Mouse (Mus musculus) midbrain, postnatal 0 days (tissue): ENCODE results near the gene Rps6ka5. TPM values are rescaled to one million over a fixed set of nuclear protein-coding genes. Genes with fewer than 3 reads are reported as not detected.

Experiments used
- ATAC-seq: fragments of 200-750 bp; cut with Nextera tagmentation; 2 replicates; pipeline ENCODE4 v1.8.0; 2017; ENCODE audit warnings: moderate number of reproducible peaks, mild to moderate bottlenecking, moderate TSS enrichment, moderate library complexity; ENCODE audit not compliant: low FRiP score
- DNase-seq: peaks from one replicate; pipeline ENCODE4 v3.0.0-alpha.2; 2015; ENCODE audit warnings: low spot score
- H3K27ac ChIP-seq: fragments of 300-500 bp; sonication (generic); 2 replicates; pipeline ENCODE4 v1.5.1; 2014; ENCODE audit warnings: low read depth, mild to moderate bottlenecking, low read length, mixed read lengths
- H3K27me3 ChIP-seq: fragments of 300-500 bp; sonication (generic); 2 replicates; pipeline ENCODE4 v1.6.1; 2014; ENCODE audit warnings: low read length, control low read depth, mixed read lengths; ENCODE audit not compliant: insufficient read depth
- H3K36me3 ChIP-seq: fragments of 300-500 bp; sonication (generic); 2 replicates; pipeline ENCODE4 v1.6.1; 2014; ENCODE audit warnings: low read length, control low read depth, mixed read lengths; ENCODE audit not compliant: insufficient read depth
- H3K4me1 ChIP-seq: fragments of 300-500 bp; sonication (generic); 2 replicates; pipeline ENCODE4 v1.6.1; 2014; ENCODE audit warnings: mild to moderate bottlenecking, control low read depth, antibody characterized with exemption, low read length, mixed read lengths; ENCODE audit not compliant: insufficient read depth
- H3K4me2 ChIP-seq: fragments of 300-500 bp; sonication (generic); 2 replicates; pipeline ENCODE4 v1.6.1; 2014; ENCODE audit warnings: low read depth, mild to moderate bottlenecking, low read length, mixed read lengths; ENCODE audit not compliant: poor library complexity, severe bottlenecking
- H3K4me3 ChIP-seq: fragments of 300-500 bp; sonication (generic); 2 replicates; pipeline ENCODE4 v1.5.1; 2014; ENCODE audit warnings: low read depth, mild to moderate bottlenecking, low read length, moderate library complexity
- H3K9ac ChIP-seq: fragments of 300-500 bp; sonication (generic); replicated peaks from 2 replicates; pipeline ENCODE4 v1.6.1; 2014; ENCODE audit warnings: mild to moderate bottlenecking, low read length, moderate library complexity, mixed read lengths; ENCODE audit not compliant: poor library complexity, severe bottlenecking
- H3K9me3 ChIP-seq: fragments of 300-500 bp; sonication (generic); 2 replicates; pipeline ENCODE4 v1.6.1; 2016; ENCODE audit warnings: low read length, control low read depth
- CTCF ChIP-seq: IDR thresholded peaks from 2 replicates; pipeline ENCODE4 v1.5.1; 2016; ENCODE audit warnings: antibody characterized with exemption, mild to moderate bottlenecking
- WGBS: fragments of 180-500 bp; shearing (Covaris S2); extraction: QIAGEN DNeasy Blood & Tissue Kit; methylation state at CpG from one replicate; pipeline ENCODE4 v1.1.7; 2014; 5-methylcytosine and 5-hydroxymethylcytosine counted together
- polyA plus RNA-seq: library from polyadenylated mRNA; unstranded; fragments of >200 nt; fragmentation: Nextera tagmentation; extraction: Ambion mirVana; gene quantifications from 2 replicates; pipeline ENCODE4 v1.2.1, GENCODE M21; 2015
- total RNA-seq: library from RNA; depleted of rRNA; stranded (reverse); fragments of >200 nt; gene quantifications from 2 replicates; pipeline ENCODE4 v1.2.3, GENCODE M21; 2014

Rps6ka5 gene
- total and polyA plus RNA-seq, 2 experiments from 2014 or later: 4.9 to 12.6 TPM

DNA sequence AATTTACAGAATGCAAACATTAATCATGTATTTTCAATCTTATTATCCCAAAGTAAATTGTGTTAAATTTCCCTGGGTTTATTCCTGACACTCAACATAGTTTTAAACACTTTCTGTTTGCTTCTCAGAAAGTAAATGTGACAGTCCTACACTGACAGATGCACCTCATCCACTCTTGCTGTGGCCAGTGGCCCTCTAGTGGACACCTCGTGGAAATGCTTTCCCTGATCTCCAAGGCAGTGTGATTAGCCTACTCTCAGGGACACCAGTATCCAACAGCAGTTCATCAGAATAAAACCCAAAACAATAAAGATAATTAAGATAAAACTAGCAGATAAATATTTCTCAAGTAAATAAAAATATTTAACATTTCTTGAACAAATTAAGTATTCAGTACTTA, 122.2 kb downstream of the Rps6ka5 start:
- peak; percentile 88 for TF ChIP-seq CTCF
- H3K4me2 ChIP-seq: no peak overlapping the region
- WGBS: 0% methylated on average over 1 of the region's 1 CpGs
- H3K36me3 ChIP-seq: no peaks in the 10 kb centered on the region
- H3K27ac ChIP-seq: no peak overlapping the region
- H3K4me3 ChIP-seq: no peak overlapping the region
- no peak for ATAC-seq
- peak; percentile 54 for DNase-seq
- H3K27me3 ChIP-seq: no peaks in the 10 kb centered on the region
- H3K9me3 ChIP-seq: no peaks in the 10 kb centered on the region
- H3K4me1 ChIP-seq: no peaks in the 10 kb centered on the region
- no peak overlapping the region for H3K9ac ChIP-seq

DNA sequence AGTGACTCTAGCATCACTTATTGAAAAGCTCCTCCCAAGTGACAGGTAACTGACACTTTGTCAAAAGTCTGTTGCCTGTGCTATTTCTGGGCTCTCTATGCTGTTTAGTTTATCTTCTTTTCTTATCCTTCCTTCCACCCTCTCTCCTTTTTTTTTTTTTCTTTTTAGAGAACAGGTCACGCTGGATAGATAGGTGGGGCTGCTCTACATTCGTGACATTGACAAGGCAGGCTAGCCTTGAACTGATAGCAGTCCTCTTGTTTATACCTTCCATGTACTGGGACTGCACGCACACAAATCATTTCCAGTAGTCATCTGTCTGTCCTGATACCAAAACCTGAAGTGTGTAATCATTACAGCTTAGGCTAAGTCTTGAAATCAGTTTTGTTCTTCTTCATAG, 132.1 kb downstream of the Rps6ka5 start:
- WGBS: 87% methylated on average over 3 of the region's 3 CpGs
- TF ChIP-seq CTCF: no peak
- ATAC-seq (no peak), DNase-seq (no peak)
- no peaks in the 10 kb centered on the region for H3K27me3 ChIP-seq
- H3K4me1 ChIP-seq: no peaks in the 10 kb centered on the region
- no peaks in the 10 kb centered on the region for H3K9me3 ChIP-seq
- H3K9ac ChIP-seq: no peak overlapping the region
- H3K27ac ChIP-seq: no peak overlapping the region
- no peak overlapping the region for H3K4me3 ChIP-seq
- no peak overlapping the region for H3K4me2 ChIP-seq
- no peaks in the 10 kb centered on the region for H3K36me3 ChIP-seq

DNA sequence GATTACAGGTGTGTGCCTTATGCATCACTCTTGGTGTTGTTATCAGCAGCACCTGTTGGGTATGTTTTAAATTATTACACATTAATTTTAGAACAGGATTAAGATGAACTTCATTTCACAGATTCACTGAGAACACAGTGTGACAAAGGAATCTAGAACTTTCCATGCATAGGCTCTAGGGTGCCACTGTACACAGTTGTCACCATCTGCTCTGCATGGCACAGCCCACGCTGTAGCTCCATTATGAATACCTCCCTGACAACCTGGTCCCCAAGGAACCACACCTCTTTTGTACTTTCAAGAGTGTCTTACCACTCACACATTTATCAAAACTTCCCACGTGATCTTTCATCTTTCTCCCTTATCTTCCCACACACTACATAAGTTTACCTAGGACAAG, 140.2 kb downstream of the Rps6ka5 start:
- H3K27ac ChIP-seq: no peak overlapping the region
- DNase-seq: no peak
- TF ChIP-seq CTCF: no peak
- no peak for ATAC-seq
- H3K4me1 ChIP-seq: no peaks in the 10 kb centered on the region
- H3K9me3 ChIP-seq: no peaks in the 10 kb centered on the region
- no peak overlapping the region for H3K4me3 ChIP-seq
- no peak overlapping the region for H3K4me2 ChIP-seq
- H3K36me3 ChIP-seq: no peaks in the 10 kb centered on the region
- WGBS: 87% methylated on average over 2 of the region's 2 CpGs
- no peaks in the 10 kb centered on the region for H3K27me3 ChIP-seq
- no peak overlapping the region for H3K9ac ChIP-seq

DNA sequence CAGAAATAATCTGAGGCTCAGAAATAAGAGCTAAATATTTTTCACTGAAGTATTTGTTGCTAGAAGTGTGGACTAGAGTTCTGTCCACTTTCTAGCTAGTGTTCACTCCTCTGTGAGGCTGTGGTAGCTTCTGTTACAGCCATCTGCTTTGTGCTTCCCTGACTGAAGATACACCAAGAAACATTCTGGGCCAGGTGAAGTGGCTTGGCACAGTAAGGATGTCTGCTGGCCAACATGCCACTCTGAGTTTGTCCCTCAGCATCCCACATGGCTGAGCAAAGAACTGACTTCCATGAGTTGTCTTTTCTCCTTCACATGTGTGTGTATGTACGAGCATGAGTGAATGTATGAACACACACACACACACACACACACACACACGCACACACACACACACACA, 147.6 kb downstream of the Rps6ka5 start:
- no peak overlapping the region for H3K9ac ChIP-seq
- DNase-seq (peak; percentile 22), ATAC-seq (no peak)
- H3K27me3 ChIP-seq: no peaks in the 10 kb centered on the region
- peaks cover 2% of the 10 kb centered on the region; the same call in 1 of the 2 replicates for H3K36me3 ChIP-seq
- H3K4me2 ChIP-seq: no peak overlapping the region
- no peaks in the 10 kb centered on the region for H3K9me3 ChIP-seq
- H3K4me3 ChIP-seq: no peak overlapping the region
- no peaks in the 10 kb centered on the region for H3K4me1 ChIP-seq
- H3K27ac ChIP-seq: no peak overlapping the region
- 93% methylated on average over 2 of the region's 2 CpGs for WGBS
- TF ChIP-seq CTCF: no peak

DNA sequence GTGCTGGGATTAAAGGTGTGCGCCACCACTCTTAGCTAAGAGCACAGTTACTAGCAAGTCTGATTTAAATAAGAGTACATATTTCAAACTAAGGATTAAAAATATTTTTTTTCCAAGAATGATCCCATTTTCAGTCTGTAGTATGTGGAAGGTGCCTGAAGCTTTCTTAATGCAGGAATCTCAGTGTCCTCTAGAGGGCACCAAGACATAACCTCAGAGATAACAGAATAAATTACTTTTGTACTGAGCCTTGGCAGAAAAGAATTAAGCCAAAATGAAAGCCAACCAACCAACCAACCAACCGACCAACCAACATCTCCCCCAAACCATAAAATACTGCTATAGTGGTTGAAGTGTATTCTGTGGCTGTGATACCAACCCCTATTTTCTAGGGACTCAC, 148.5 kb downstream of the Rps6ka5 start:
- peaks cover 5% of the 10 kb centered on the region; the same call in 1 of the 2 replicates for H3K36me3 ChIP-seq
- H3K9me3 ChIP-seq: no peaks in the 10 kb centered on the region
- DNase-seq (peak; percentile 80), ATAC-seq (no peak)
- no peak overlapping the region for H3K4me2 ChIP-seq
- peak; percentile 87 for TF ChIP-seq CTCF
- H3K9ac ChIP-seq: no peak overlapping the region
- H3K4me3 ChIP-seq: no peak overlapping the region
- H3K27me3 ChIP-seq: no peaks in the 10 kb centered on the region
- H3K27ac ChIP-seq: no peak overlapping the region
- 47% methylated on average over 2 of the region's 2 CpGs for WGBS
- no peaks in the 10 kb centered on the region for H3K4me1 ChIP-seq

DNA sequence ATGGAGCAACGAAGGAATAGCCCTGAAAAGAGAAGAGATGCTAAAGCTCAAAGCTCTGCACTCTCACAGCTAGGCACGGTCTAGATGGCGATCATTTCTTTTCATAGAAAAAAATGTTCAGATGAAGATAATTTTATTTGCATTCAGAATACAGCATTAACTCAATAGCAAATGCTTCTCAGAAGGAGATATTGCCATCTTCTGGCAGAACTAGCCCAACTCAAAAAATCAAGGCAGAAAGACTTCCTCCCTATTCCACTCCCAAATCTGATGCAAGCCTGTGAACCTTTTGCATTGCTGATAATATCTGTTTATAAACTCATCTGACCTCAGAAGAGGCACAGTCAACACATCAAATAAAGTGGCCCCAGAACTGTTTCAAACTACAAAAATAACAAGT, 151.0 kb downstream of the Rps6ka5 start:
- H3K4me2 ChIP-seq: no peak overlapping the region
- H3K27ac ChIP-seq: no peak overlapping the region
- no peaks in the 10 kb centered on the region for H3K27me3 ChIP-seq
- H3K36me3 ChIP-seq: peaks cover 9% of the 10 kb centered on the region; the same call in 1 of the 2 replicates
- 72% methylated on average over 3 of the region's 3 CpGs for WGBS
- no peak overlapping the region for H3K4me3 ChIP-seq
- ATAC-seq (no peak), DNase-seq (peak; percentile 33)
- no peaks in the 10 kb centered on the region for H3K4me1 ChIP-seq
- TF ChIP-seq CTCF: peak; percentile 70
- no peaks in the 10 kb centered on the region for H3K9me3 ChIP-seq
- no peak overlapping the region for H3K9ac ChIP-seq
